Mouse (Mus musculus) kidney, embryonic 14.5 days (tissue): ENCODE data around the gene Arhgap10. TPM values are rescaled to one million over a fixed set of nuclear protein-coding genes. Genes with fewer than 3 reads are reported as not detected.

ENCODE experiments used
- ATAC-seq: fragments of 200-750 bp; cut with Nextera tagmentation; 2 replicates; pipeline ENCODE4 v1.8.0; 2017; ENCODE audit warnings: moderate number of reproducible peaks, mild to moderate bottlenecking, moderate TSS enrichment, moderate library complexity; ENCODE audit not compliant: low FRiP score, low TSS enrichment
- H3K27ac ChIP-seq: fragments of 300-500 bp; sonication (generic); 2 replicates; pipeline ENCODE4 v1.5.1; 2014; ENCODE audit warnings: low read depth, mild to moderate bottlenecking, low read length, moderate library complexity, mixed read lengths
- H3K27me3 ChIP-seq: fragments of 300-500 bp; sonication (generic); 2 replicates; pipeline ENCODE4 v1.6.1; 2014; ENCODE audit warnings: mild to moderate bottlenecking, low read length; ENCODE audit not compliant: control insufficient read depth, insufficient read depth
- H3K36me3 ChIP-seq: fragments of 300-500 bp; sonication (generic); 2 replicates; pipeline ENCODE4 v1.6.1; 2014; ENCODE audit warnings: low read length, mixed read lengths; ENCODE audit not compliant: control insufficient read depth, insufficient read depth
- H3K4me1 ChIP-seq: fragments of 300-500 bp; sonication (generic); 2 replicates; pipeline ENCODE4 v1.6.1; 2014; ENCODE audit warnings: low read length, mixed read lengths; ENCODE audit not compliant: control insufficient read depth, insufficient read depth
- H3K4me2 ChIP-seq: fragments of 300-500 bp; sonication (generic); replicated peaks from 2 replicates; pipeline ENCODE4 v1.6.1; 2014; ENCODE audit warnings: low read depth, mild to moderate bottlenecking, low read length
- H3K4me3 ChIP-seq: fragments of 300-500 bp; sonication (generic); 2 replicates; pipeline ENCODE4 v1.5.1; 2014; ENCODE audit warnings: mild to moderate bottlenecking, low read length
- H3K9ac ChIP-seq: fragments of 300-500 bp; sonication (generic); 2 replicates; pipeline ENCODE4 v1.6.1; 2014; ENCODE audit warnings: low read depth, mild to moderate bottlenecking, low read length, moderate library complexity
- H3K9me3 ChIP-seq: fragments of 300-500 bp; sonication (generic); 2 replicates; pipeline ENCODE4 v1.6.1; 2016; ENCODE audit warnings: low read length; ENCODE audit not compliant: control insufficient read depth
- WGBS: fragments of 180-500 bp; shearing (Covaris S2); extraction: QIAGEN DNeasy Blood & Tissue Kit; methylation state at CpG from one replicate; pipeline ENCODE4 v1.1.7; 2014; 5-methylcytosine and 5-hydroxymethylcytosine counted together
- polyA plus RNA-seq: library from polyadenylated mRNA; unstranded; fragments of >200 nt; fragmentation: Nextera tagmentation; extraction: Ambion mirVana; gene quantifications from 2 replicates; pipeline ENCODE4 v1.2.1, GENCODE M21; 2014

Arhgap10 gene
- polyA plus RNA-seq, 1 experiment from 2014 or later = 29.4 TPM

GRCm38 (mm10) chr8:77446294-77446693 lies 71.5 kb downstream of the Arhgap10 start:
- Histone ChIP-seq H3K4me2 (no peak overlapping the region), H3K27ac (no peak overlapping the region), H3K4me1 (0 out of 2 replicates have a peak, but pooled peaks cover 5% of the 10 kb centered on the region), H3K36me3 (peaks cover 16% of the 10 kb centered on the region), H3K9ac (no peak overlapping the region), H3K4me3 (no peak overlapping the region), H3K9me3 (peaks cover 33% of the 10 kb centered on the region), H3K27me3 (no peaks in the 10 kb centered on the region)
- WGBS = 91% methylated on average over 12 of the region's 12 CpGs
- no peak for ATAC-seq

- no peaks in the 10 kb centered on the region for H3K27me3 ChIP-seq
- no peak overlapping the region for H3K9ac ChIP-seq
- H3K9me3 ChIP-seq = peaks cover 30% of the 10 kb centered on the region
- no peak overlapping the region for H3K4me2 ChIP-seq
- ATAC-seq = no peak
- 0 out of 2 replicates have a peak, but pooled peaks cover 5% of the 10 kb centered on the region for H3K4me1 ChIP-seq
- H3K36me3 ChIP-seq = peaks cover 16% of the 10 kb centered on the region
- H3K27ac ChIP-seq = no peak overlapping the region
- 74% methylated on average over 3 of the region's 3 CpGs for WGBS
- no peak overlapping the region for H3K4me3 ChIP-seq
Observed at GRCm38 (mm10) chr8:77445642-77446041, 72.1 kb downstream of the Arhgap10 start.

- Histone ChIP-seq H3K9me3 (peaks cover 16% of the 10 kb centered on the region), H3K27me3 (no peaks in the 10 kb centered on the region), H3K4me3 (no peak overlapping the region), H3K36me3 (peaks cover 2% of the 10 kb centered on the region; the same call in 1 of the 2 replicates), H3K4me1 (0 out of 2 replicates have a peak, but pooled peaks cover 5% of the 10 kb centered on the region), H3K27ac (no peak overlapping the region), H3K4me2 (no peak overlapping the region), H3K9ac (no peak overlapping the region)
- ATAC-seq = no peak
- WGBS = 63% methylated on average over 10 of the region's 10 CpGs
Observed at GRCm38 (mm10) chr8:77444166-77444870, 73.4 kb downstream of the Arhgap10 start.

GRCm38 (mm10) chr8:77442452-77442851 lies 75.3 kb downstream of the Arhgap10 start:
- Histone ChIP-seq H3K36me3 (no peaks in the 10 kb centered on the region), H3K27ac (no peak overlapping the region), H3K4me3 (no peak overlapping the region), H3K9ac (no peak overlapping the region), H3K9me3 (peaks cover 4% of the 10 kb centered on the region), H3K27me3 (no peaks in the 10 kb centered on the region), H3K4me1 (peaks cover 16% of the 10 kb centered on the region), H3K4me2 (no peak overlapping the region)
- 84% methylated on average over 7 of the region's 7 CpGs for WGBS
- ATAC-seq = no peak

GRCm38 (mm10) chr8:77440913-77441312 lies 76.8 kb downstream of the Arhgap10 start:
- peaks cover 28% of the 10 kb centered on the region for H3K4me1 ChIP-seq
- no peak overlapping the region for H3K4me2 ChIP-seq
- H3K27me3 ChIP-seq = no peaks in the 10 kb centered on the region
- H3K9ac ChIP-seq = no peak overlapping the region
- H3K36me3 ChIP-seq = no peaks in the 10 kb centered on the region
- 70% methylated on average over 9 of the region's 9 CpGs for WGBS
- H3K9me3 ChIP-seq = no peaks in the 10 kb centered on the region
- no peak for ATAC-seq
- no peak overlapping the region for H3K4me3 ChIP-seq
- H3K27ac ChIP-seq = no peak overlapping the region

GRCm38 (mm10) chr8:77440324-77440880 lies 77.4 kb downstream of the Arhgap10 start:
- Histone ChIP-seq H3K27me3 (no peaks in the 10 kb centered on the region), H3K4me2 (no peak overlapping the region), H3K27ac (no peak overlapping the region), H3K4me1 (peaks cover 30% of the 10 kb centered on the region), H3K9me3 (no peaks in the 10 kb centered on the region), H3K4me3 (no peak overlapping the region), H3K36me3 (no peaks in the 10 kb centered on the region), H3K9ac (no peak overlapping the region)
- no peak for ATAC-seq
- 85% methylated on average over 6 of the region's 6 CpGs for WGBS

- no peak for ATAC-seq
- no peaks in the 10 kb centered on the region for H3K36me3 ChIP-seq
- no peak overlapping the region for H3K27ac ChIP-seq
Observed at GRCm38 (mm10) chr8:77439670-77440069, 78.1 kb downstream of the Arhgap10 start.

GRCm38 (mm10) chr8:77437807-77438493 lies 79.8 kb downstream of the Arhgap10 start:
- 27% methylated on average over 9 of the region's 9 CpGs for whole genome bisulfite sequencing
- Histone ChIP-seq H3K27me3 (no peaks in the 10 kb centered on the region), H3K4me2 (no peak overlapping the region), H3K4me1 (peaks cover 30% of the 10 kb centered on the region), H3K36me3 (no peaks in the 10 kb centered on the region), H3K9ac (no peak overlapping the region), H3K9me3 (no peaks in the 10 kb centered on the region), H3K27ac (0 out of 2 replicates have a peak overlapping the region, but pooled peaks have one; percentile 48), H3K4me3 (no peak overlapping the region)
- peak; percentile 51; the same call in 1 of the 2 replicates for ATAC-seq

More at GRCm38 (mm10) chr8:77439670-77440069, 78.1 kb downstream of the Arhgap10 start:
- Histone ChIP-seq H3K4me3 (no peak overlapping the region), H3K9ac (no peak overlapping the region), H3K27me3 (no peaks in the 10 kb centered on the region), H3K4me1 (peaks cover 30% of the 10 kb centered on the region), H3K4me2 (no peak overlapping the region), H3K9me3 (no peaks in the 10 kb centered on the region)
- 96% methylated on average over 2 of the region's 2 CpGs for WGBS
